14 mouse cellular contexts compared by ENCODE assay signal in the genomic region with DNA sequence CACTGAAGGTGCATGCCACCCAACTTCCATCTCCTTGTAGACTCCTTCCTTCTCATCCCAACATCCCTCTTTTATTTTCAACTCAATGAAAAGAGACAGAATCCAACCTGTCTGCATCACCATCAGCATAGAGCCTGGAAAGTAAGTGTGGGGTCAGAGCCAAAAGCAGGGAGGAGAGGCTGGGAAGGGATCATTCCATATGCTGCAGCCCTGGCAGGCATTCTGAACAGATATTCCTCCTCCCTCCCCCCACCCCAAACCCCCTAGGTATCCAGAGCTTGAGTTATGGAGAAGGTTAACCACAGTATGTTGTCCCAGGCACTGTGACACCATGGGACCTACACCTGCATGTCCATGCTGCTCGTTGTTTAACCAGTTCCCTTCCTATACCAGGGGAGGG.
"Had no signal": no experiment of that assay in that cellular context is flagged by ENCODE, and none has a peak within 500 bp of the region (broad histone marks: within the 10 kb centered on the region; RNA-seq: fewer than 3 reads in every experiment).

No protein-coding gene starts in this region.

- H3K36me3 ChIP-seq: kidney, embryonic 15.5 days; midbrain, embryonic 12.5 days; neural tube, embryonic 12.5 days had no signal

- DNase-seq: kidney, adult 2 months; kidney, postnatal 14 days; layer of hippocampus, adult 9-11 months; layer of hippocampus, postnatal 36 days; lung, adult 18-20 months; retina, postnatal 1 day; right cerebral cortex, postnatal 14 days; thymus, postnatal 36 days had no signal

- H3K4me3 ChIP-seq: kidney, embryonic 15.5 days; midbrain, embryonic 12.5 days; myocyte; neural tube, embryonic 12.5 days had no signal

- H3K4me2 ChIP-seq: kidney, embryonic 15.5 days; midbrain, embryonic 12.5 days; neural tube, embryonic 12.5 days had no signal

- H3K9me3 ChIP-seq: kidney, embryonic 15.5 days; midbrain, embryonic 12.5 days; neural tube, embryonic 12.5 days had no signal

- H3K9ac ChIP-seq: kidney, embryonic 15.5 days; liver, embryonic 14.5 days; midbrain, embryonic 12.5 days; neural tube, embryonic 12.5 days had no signal

- H3K27me3 ChIP-seq: kidney, embryonic 15.5 days; midbrain, embryonic 12.5 days; neural tube, embryonic 12.5 days had no signal

- H3K4me1 ChIP-seq: kidney, embryonic 15.5 days; midbrain, embryonic 12.5 days had no signal

- ATAC-seq: intestine, embryonic 16.5 days had no signal

- H3K27ac ChIP-seq: kidney, embryonic 15.5 days; liver, embryonic 14.5 days; midbrain, embryonic 12.5 days; neural tube, embryonic 12.5 days had no signal
